Mouse (Mus musculus) layer of hippocampus, postnatal 25 days (tissue): ENCODE data around the gene Xpr1. TPM values are rescaled to one million over a fixed set of nuclear protein-coding genes. Genes with fewer than 3 reads are reported as not detected.

Source experiments
- DNase-seq, 2 experiments: peaks; one replicate each; pipeline ENCODE4 v3.0.0; 2022; ENCODE audit warnings: mixed read lengths in 2 of 2, low spot score in 1 of 2; ENCODE audit errors: extremely low spot score in 1 of 2
- total RNA-seq, 2 experiments: library from RNA; stranded (reverse); gene quantifications; 2 replicates each; pipeline ENCODE4 v1.2.3; 2021

Gene Xpr1
- total RNA-seq, 2 experiments from 2014 or later: 82.5 to 91.5 TPM

DNA sequence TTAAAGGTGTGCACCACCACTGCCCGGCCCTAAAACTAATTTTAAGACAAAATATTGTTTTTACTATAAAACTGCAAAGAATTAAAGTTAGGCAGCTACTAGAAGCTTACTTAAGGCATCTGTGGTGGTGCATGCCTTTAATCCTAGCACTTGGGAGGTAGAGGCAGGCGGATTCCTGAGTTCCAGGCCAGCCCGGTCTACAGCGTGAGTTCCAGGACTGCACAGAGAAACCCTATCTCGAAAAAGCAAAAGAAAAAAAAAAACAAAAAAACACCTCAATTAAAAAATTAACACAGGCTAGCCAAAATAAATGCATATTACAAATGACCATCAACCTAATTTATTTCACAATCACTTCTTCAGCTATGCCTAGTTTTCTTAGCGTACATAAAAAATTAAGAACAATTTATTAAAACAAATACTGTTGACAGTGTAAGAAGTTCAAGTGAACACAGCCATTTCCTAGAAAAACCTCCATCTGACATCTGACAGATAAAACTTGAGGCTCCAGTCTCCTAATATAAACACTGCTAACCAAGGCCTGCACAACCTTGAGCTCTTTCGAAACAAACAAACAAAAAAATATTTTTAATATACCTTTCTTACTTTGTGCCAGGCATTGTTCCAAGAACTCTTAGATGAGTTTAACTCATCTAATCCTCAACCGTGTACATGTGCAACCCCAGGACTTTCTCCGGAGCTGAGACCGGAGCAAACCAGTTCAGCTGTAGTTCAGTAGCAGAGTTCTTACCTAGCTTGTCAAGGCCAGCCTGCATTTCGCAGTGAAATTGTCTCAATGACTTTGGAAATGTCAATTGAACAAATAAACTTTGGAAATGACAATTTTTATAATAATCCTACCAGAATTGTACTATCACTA, 9.3 kb downstream of the Xpr1 start:
- DNase-seq: no peak

DNA sequence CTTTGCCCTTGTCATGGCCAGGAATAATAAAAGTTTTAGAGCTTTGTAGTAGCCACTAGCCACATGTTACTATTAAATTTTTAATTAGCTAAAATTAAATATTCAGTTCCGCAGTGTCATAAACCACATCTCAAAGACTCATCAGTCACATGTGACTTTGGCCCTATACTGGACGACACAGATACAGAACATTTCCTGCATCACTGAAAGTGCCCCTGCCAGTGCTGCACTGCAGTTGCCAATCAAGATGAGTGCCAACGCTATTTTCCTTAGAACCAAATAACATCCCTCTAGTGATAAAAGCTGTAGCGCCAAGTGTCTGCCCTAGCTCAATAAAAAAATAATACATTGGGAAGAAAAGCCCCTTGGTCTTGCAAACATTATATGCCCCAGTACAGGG, 17.2 kb downstream of the Xpr1 start:
- no peak for DNase-seq

DNA sequence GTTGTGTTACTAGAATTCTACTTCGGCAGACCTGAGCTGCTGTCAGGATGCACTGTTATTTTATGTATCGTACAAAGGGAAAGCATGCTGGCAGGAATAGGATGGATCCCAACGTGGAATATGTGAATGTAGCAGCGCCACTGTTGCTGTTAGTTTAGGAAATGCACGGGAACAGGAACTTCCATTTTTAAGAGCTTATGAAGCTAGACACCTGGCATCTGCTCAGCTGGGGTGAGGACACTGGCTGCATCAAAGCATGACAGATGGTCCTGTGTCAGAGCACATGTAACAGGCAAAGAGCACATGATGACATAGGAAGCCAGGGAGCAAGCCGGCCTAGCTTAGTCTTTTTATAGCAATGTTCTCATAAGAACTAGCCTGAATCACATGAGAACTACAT, 22.4 kb downstream of the Xpr1 start:
- DNase-seq: no peak

DNA sequence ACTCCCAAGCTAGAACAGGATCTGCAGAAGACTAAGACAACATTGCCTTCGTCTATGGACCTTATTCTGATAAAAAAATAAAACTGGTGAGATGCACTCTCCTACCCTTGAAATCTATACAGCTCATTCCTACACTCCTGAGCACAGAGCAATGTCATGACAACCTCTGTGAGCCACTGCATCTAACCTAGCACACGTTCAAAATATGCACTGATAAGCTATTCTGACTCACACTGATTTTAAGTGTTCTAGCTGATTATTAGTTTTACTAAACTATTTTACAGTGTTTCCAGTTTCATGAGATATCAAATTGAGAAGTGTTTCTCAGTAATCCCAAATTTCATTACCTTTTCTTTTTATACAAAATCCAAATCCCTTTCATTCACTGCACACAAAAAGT, 23.2 kb downstream of the Xpr1 start:
- no peak for DNase-seq

DNA sequence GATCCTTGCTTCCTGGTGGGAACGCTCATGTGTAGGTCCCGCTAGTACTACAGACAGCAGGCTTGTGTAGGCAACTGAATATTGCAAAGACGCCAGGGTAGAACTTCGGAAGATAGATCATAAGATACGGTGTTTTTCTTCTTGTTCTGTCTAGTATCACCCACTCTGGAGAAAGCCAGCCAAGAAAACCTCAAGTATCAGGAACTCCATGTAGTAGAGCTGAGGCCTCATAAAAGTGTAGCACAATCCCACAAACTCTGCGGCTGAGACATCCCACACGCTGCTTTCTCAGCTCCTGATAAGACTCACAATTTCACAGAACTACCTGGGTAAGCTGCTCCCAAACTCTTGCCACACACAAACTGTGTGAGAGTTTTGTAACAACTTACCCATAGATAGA, 24.4 kb downstream of the Xpr1 start:
- no peak for DNase-seq

DNA sequence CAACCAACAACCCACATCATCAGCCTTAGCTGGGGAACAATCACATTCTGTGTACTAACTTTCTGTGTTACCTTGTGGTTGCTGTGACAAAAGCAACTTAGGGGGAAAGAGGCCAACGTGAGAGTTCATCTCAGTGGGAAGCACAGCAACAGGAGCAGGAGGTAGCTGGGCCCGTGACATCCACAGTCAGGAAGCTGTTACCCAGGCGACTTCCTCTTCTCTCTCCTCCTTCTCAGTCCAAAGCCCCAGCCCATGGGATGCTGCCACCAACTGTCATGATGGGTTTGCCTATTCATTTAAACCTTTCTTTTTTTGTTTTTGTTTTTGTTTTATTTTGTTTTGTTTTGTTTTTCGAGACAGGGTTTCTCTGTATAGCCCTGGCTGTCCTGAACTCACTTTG, 25.7 kb downstream of the Xpr1 start:
- no peak for DNase-seq

DNA sequence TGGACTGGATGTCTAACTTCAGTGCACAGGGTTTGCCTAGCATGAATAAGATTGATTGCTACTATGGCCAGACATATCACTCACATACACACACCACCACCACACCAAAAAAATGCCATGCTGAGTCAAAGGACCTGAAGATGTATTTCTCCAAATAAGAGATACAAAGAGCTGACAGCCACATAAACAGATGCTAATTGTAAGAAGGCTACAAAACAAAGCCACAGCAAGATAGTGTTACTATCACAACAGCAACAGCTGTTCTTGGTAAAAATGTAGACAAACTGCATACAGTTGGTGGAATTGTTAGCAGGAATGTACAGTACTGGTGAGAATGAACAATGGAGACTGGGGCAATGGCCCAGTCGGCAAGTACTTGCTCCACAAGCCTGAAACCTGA, 28.8 kb downstream of the Xpr1 start:
- no peak for DNase-seq

DNA sequence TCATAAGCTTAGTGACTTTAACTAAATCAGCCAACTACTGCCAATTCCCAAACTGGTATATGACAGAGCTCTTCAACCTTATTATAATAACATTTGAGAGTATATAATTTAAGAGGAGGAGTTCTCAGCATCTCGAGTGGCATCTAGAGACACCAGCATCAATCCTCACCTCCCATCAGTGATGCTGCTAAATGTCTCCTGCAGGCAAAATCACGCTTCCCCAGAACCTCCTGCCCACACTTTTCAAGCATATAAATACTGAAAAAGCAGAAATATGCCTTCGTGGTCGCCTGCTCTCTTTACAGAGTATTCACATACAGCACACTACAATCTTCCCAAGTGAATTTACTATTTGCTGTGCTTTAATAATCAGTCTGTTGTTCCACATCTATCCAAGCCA, 30.7 kb downstream of the Xpr1 start:
- no peak for DNase-seq

DNA sequence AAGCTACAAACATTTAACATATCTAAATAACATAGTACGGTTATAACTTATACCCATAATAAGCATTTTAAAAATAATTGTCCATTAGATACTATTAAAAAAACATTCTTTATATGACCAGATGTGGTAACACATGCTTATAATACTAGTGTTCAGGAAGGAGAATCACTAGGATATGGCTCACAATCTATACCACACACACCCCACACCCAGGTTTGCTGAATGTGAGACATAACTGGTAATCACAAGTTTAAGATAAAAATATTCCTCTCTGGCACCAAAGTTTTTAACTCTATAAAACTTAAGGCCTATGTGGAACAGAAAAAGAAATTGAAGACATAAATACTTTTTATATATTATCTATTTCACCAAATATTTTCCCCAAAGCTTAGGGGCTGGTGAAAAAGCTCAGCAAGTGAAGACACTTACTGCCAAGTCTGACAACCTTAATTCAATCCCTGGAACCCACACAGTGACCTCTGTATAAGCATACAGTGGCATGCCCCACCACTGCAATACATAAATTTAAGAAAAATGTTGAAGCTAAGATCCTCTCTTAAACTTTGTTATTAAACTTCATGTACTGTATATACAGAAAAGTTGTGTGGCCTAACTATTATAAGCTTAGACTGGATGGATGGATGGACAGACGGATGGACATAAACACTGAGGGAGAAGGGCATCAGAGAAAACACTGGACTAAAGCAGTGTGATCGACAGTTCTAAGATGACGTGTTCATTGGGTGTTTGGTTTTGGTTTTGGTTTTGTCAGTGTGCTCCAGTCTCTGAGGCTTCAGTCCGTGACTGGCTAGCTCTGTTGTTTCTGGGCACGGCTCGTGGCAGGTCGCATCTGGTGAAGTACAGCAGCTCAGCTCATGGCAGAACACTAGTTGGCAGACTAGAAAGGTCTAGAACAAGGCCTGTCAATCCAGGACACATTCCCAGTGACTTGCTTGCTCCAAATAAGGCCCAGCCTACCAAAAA, 33.6 kb downstream of the Xpr1 start:
- no peak for DNase-seq

DNA sequence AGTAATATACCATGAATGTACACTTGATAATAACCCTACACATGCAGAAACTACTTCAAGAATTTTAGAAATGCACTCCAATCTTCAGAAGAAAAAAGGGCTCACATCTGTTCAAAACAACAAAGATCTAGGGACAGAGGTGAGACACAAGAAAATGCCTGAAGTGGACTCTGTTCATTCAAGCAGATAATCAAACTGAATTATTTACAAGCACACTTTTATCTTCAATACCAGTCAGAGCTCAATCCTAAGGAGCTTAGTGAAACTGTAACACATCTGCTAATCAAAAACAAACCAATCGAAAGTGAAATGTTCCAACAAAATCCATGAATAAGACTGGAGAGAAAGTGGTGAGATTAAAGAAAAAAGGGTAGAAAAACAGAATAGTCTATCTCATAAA, 35.3 kb downstream of the Xpr1 start:
- no peak for DNase-seq

DNA sequence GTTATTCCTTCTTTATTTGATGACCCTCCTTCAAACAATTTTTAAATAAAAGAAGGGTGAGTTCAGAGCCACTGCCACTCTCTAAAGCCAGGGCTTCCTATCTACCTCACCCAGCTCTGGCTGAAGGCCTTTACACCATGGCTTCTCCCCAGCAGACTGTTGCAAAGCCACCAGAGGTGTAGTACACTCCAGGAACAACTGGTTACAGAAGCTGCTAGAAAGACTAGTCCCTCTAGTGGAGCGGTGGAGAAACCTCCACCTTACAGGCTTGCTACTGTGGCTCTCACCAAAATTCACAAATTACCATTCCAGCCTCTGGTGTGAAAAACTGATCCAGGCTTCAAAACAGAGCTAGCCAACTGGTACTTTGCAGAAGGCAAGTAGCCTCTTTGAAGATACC, 37.9 kb downstream of the Xpr1 start:
- DNase-seq: no peak

DNA sequence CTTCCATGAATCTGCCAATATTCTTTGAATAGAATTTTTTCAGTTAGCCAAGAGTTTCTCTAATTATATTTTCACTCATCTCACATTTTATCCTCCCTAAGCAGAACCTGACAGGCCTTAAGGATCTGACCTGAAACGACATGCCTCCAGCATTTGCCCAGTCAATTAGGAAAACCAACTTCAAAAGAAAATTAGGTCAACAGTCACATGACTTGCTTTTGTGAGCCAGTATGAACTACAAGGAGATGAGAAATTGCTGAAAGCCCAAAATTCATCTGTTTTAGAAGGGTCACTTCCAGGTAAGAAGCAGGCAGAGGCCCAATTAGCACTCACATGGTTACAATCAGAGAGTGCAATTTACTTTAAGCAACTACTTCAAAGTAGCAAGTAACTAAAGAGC, 44.4 kb downstream of the Xpr1 start:
- no peak for DNase-seq

DNA sequence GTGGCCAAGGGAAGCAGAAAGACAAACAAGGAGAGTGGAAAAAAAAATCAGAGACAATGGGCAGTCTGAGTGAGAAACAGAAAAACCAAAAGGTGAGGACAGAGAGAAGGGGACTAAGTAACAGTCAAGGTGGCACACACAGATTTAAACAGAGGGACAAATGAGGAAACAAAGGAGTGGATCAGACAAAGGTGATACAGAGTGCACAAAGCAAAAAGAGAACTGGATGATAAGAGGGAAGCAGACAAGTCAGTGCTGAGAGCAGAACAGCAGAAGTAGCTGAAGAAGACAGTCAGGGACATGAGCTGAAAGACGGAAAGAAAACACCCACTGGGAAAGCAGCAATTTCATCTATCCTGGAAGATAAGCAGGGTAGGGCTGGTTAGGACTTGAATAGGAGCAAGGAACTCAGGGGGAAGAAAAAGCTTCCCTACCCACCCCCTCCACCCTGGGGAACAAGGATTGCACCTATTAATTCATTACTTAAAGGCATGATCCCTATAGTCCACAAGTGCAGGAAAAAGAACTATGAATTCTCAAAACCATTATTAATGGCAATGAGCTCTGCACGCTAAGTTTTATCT, 47.0 kb downstream of the Xpr1 start:
- no peak for DNase-seq

DNA sequence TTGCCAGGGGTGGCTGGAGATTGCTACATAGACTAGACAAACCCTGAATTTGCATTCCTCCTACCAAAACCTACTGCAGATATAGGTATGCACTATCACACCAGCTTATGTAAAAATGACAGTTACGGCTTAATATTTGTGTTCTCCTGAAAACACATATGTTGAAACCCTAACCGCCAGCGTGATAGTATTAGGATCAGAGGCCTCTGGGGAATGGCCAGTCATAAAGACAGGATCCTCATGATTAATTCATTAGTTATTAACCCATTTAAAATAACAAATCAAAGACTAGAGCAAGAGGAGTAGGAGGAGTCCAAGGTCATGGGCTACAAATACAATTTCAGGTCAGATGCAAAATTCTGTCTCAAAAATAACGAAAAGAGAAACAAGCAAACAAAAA, 50.8 kb downstream of the Xpr1 start:
- no peak for DNase-seq

DNA sequence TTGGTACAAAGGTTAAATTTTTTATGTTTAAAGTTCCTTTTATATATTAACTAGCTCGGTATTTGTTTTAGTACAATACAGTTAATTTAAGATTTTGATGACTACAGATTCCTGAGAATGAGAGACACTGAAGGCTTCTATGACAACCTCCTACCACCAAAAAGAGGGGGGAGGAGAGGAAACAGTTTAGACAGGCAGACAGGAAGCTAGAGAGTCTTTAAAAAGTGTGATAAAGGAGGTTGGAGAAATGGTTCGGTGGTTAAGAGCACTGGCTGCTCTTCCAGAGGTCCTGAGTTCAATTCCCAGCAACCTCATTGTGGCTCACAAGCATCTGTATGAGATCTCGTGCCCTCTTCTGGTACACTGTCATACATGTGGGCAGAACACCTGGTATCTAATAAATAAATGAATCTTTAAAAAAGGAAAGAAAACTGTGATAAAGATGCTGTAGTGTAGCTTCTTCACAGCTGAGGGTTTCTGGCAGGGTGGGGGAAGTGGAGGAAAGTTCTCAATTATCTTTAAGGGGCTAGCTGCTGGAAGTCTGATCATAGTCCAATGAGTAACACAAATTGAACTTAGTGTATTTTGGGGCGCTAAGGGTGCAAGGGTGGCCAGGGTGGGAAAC, 55.6 kb downstream of the Xpr1 start:
- DNase-seq: no peak

DNA sequence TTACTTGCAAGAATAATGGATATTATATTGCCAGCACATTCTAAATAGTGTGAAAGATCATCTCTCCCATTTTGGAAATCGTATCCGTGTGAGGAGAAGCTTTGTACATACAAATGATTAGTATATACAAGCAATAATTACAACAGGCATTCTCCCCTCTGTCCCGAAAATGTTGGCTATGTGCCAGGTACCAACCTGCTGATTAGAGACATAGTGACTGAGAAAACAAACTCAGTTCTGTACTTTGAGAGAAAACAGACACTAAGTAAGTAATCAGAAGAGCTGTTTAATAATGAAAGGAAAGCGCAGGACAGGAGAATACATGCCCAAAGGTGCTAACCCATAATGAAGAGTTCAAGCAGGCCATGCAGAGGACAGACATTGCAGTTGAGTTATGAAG, 64.1 kb downstream of the Xpr1 start:
- no peak for DNase-seq

DNA sequence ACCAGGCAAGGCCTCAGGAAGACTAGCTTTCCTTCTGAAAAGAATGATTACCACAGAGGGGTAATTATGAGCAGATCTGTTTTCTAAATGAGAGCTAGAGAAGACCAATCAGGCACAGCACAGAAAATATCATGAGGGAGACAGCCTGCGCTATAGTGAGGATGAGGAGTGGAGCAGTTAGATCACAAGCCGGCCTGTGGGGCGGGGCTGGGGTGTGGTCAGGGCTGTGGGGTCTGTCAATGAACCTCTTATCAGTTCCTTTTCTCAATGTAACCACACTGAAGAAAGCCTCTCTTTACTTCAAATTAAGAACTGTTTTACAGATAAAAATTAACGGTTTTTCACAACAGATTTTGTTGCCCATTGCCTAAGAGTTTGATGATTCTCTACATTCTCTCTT, 65.7 kb downstream of the Xpr1 start:
- no peak for DNase-seq

DNA sequence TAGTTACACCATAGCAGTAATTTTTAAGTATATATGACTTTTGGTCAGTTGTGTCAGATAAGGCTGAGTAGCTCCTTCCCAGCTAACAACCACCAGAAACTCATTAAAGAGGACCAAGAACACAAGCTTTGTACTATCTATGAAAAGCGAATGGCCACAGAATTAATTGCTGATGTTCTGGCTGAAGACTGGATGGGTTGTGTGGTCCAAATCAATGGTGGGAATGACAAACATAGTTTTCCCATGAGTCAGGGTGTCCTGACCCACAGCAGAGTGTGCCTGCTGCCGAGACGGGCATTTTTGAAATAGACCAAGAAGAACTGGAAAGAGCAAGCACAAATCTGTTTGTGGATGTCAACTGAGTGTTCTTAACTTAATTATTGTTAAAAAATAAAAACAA, 68.7 kb downstream of the Xpr1 start:
- DNase-seq: no peak

DNA sequence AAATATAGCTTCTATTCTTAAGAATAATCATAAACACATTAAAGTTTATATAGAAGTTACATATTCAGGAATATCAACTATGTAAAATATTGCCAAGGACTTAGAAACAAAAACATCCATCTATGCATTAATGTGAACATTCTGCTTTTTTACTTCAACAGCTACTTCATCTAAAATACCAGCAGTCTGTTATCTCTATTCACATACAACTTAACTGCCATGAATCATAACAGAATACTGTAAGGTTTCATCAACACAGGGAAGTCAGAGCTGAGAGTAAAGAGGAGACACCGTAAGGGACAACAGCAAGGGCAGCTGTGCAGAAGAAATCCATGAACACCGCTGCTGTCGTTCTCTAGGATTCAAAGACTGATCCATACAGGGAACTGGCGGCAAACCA, 69.9 kb downstream of the Xpr1 start:
- no peak for DNase-seq

DNA sequence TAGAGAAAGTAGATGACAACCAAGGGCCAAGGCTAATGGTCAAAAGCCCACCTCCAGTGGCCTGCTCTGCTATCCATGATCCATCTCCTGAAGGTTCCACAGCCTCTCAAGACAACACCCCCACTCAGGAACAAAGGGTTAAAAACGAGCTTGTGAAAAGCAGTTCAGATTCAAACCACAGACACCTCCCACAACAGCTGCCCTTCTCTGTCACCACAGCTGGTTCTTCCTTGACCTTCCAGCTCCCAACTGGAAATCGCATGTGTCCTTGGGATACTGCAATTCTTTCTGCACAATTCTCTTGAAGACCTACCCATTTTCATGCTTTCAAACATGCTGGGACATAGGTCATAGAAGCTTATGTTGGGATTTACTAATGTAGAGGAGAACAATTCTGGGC, 73.2 kb downstream of the Xpr1 start:
- DNase-seq: no peak

DNA sequence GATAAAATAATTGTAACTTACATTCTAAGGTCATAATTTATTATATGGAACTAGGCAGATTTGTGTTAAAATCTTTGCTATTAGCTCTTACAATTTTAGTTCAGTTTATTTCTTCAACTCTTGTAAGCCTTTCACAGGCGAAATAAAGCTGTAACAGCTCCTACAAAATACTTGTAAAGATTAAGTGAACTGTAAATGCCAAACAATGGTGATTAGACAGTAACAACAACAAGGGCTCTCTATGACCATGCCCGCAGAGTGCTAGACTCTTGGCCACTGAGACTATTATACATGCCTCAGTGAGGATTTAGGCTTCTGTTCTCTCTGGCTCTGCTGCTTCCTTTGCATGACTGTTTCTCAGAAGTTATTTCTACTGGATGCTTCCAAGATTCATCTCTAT, 77.6 kb downstream of the Xpr1 start:
- DNase-seq: no peak
